Mouse (Mus musculus) kidney, adult 2 months (tissue): ENCODE measurements around the gene Serpinb1c. TPM values are rescaled to one million over a fixed set of nuclear protein-coding genes. Genes with fewer than 3 reads are reported as not detected.

Experiments
- DNase-seq: peaks from one replicate; pipeline ENCODE4 v3.0.0; 2021
- H3K27ac ChIP-seq: fragments of 200-500 bp; 2 replicates; pipeline ENCODE4 v1.5.1; 2012; ENCODE audit warnings: low read depth, low read length, control low read depth, inconsistent platforms; ENCODE audit not compliant: insufficient read depth
- H3K27me3 ChIP-seq: fragments of 200-500 bp; replicated peaks from 2 replicates; pipeline ENCODE4 v1.6.1; 2012; ENCODE audit warnings: mild to moderate bottlenecking, moderate library complexity, low read length, inconsistent platforms; ENCODE audit not compliant: control insufficient read depth, insufficient read depth
- H3K36me3 ChIP-seq: fragments of 200-500 bp; 2 replicates; pipeline ENCODE4 v1.6.1; 2012; ENCODE audit warnings: mild to moderate bottlenecking, moderate library complexity, low read length, inconsistent platforms; ENCODE audit not compliant: control insufficient read depth, insufficient read depth
- H3K4me1 ChIP-seq: fragments of 200-500 bp; 2 replicates; pipeline ENCODE4 v1.6.1; 2011; ENCODE audit warnings: low read length; ENCODE audit not compliant: control insufficient read depth, insufficient read depth
- H3K4me3 ChIP-seq: fragments of 200-500 bp; 2 replicates; pipeline ENCODE4 v1.5.1; 2011; ENCODE audit warnings: mild to moderate bottlenecking, low read depth, low read length, control low read depth; ENCODE audit not compliant: insufficient read depth
- CTCF ChIP-seq: fragments of 200-500 bp; conservative IDR thresholded peaks from 2 replicates; pipeline ENCODE4 v1.5.1; 2011; ENCODE audit warnings: low read depth, mild to moderate bottlenecking, control low read depth, low read length, moderate library complexity, mixed read lengths; ENCODE audit not compliant: insufficient read depth, insufficient read length
- POLR2A ChIP-seq: fragments of 200-500 bp; IDR thresholded peaks from one replicate; pipeline ENCODE4 v1.6.1; 2011; ENCODE audit warnings: low read depth, low read length, control low read depth
- WGBS: fragments of 180-500 bp; shearing (Covaris S2); methylation state at CpG from one replicate; pipeline ENCODE4 v1.1.7; 2018; 5-methylcytosine and 5-hydroxymethylcytosine counted together
- polyA plus RNA-seq: library from polyadenylated mRNA; depleted of rRNA; stranded (reverse); fragments of >200 nt; gene quantifications from 2 replicates; pipeline ENCODE4 v1.2.3, GENCODE M21; 2012; rRNA removed

Serpinb1c gene
- polyA plus RNA-seq, 1 experiment, result 0.11 TPM

GRCm38 (mm10) chr13:32832776-32833175 lies 65.2 kb downstream of the Serpinb1c start:
- Histone ChIP-seq H3K27ac (no peak overlapping the region), H3K27me3 (no peaks in the 10 kb centered on the region), H3K36me3 (no peaks in the 10 kb centered on the region), H3K4me3 (no peak overlapping the region), H3K4me1 (no peaks in the 10 kb centered on the region)
- 84% methylated on average over 3 of the region's 3 CpGs for WGBS
- TF ChIP-seq POLR2A, result no peak
- no peak for TF ChIP-seq CTCF
- no peak for DNase-seq

- DNase-seq, result no peak
These were observed 66.3 kb downstream of the Serpinb1c start for GRCm38 (mm10) chr13:32831505-32832273.

More at GRCm38 (mm10) chr13:32831505-32832273, 66.3 kb downstream of the Serpinb1c start:
- no peaks in the 10 kb centered on the region for H3K4me1 ChIP-seq
- WGBS, result 73% methylated on average over 3 of the region's 3 CpGs
- no peaks in the 10 kb centered on the region for H3K27me3 ChIP-seq
- TF ChIP-seq CTCF (no peak), POLR2A (no peak)
- H3K27ac ChIP-seq, result no peak overlapping the region
- H3K36me3 ChIP-seq, result no peaks in the 10 kb centered on the region
- H3K4me3 ChIP-seq, result no peak overlapping the region

Other genes starting within 250 kb of the Serpinb1c start
- gene Mylk4, start 114.3 kb downstream of the Serpinb1c start, polyA plus RNA-seq, result 0.12 and 0.66 TPM in 2 replicates
- gene Wrnip1, start 96.2 kb downstream of the Serpinb1c start, polyA plus RNA-seq, result 25.5 and 27.6 TPM in 2 replicates
- gene D930007J09Rik, start 95.4 kb downstream of the Serpinb1c start, polyA plus RNA-seq, result not detected in 2 replicates
- 6.9 and 7.7 TPM in 2 replicates for gene Serpinb1a, start 47.0 kb downstream of the Serpinb1c start, polyA plus RNA-seq
- 6.1 and 7.1 TPM in 2 replicates for gene Serpinb6b, start 67.0 kb upstream of the Serpinb1c start, polyA plus RNA-seq
- gene Serpinb9, start 105.0 kb upstream of the Serpinb1c start, polyA plus RNA-seq, result 9.7 and 14.2 TPM in 2 replicates
- gene Serpinb9b, start 129.2 kb upstream of the Serpinb1c start, polyA plus RNA-seq, result 0.03 and 0.08 TPM in 2 replicates
- not detected in 2 replicates for gene Serpinb1b, start 180.4 kb upstream of the Serpinb1c start, polyA plus RNA-seq